In genomic region chr1:39564603-39565002, GRCm38 (mm10) we compare ENCODE assay signal across 14 mouse cellular contexts.
"Had no signal": no experiment of that assay in that cellular context is flagged by ENCODE, and none has a peak within 500 bp of the region (broad histone marks: within the 10 kb centered on the region; RNA-seq: fewer than 3 reads in every experiment).

No protein-coding gene starts in this region.

- H3K27ac ChIP-seq: limb, embryonic 13.5 days; liver, embryonic 15.5 days; midbrain, embryonic 10.5 days had no signal

- H3K9ac ChIP-seq: limb, embryonic 13.5 days; liver, embryonic 15.5 days had no signal

- H3K27me3 ChIP-seq: limb, embryonic 13.5 days; liver, embryonic 15.5 days had no signal

- H3K4me1 ChIP-seq: limb, embryonic 13.5 days; liver, embryonic 15.5 days; midbrain, embryonic 10.5 days had no signal

- ATAC-seq: lung, postnatal 0 days had no signal

- H3K4me2 ChIP-seq: limb, embryonic 13.5 days; liver, embryonic 15.5 days had no signal

- H3K9me3 ChIP-seq: limb, embryonic 13.5 days; liver, embryonic 15.5 days; midbrain, embryonic 10.5 days had no signal

- DNase-seq: kidney, postnatal 10 days; left cerebral cortex, postnatal 4 days; lung, adult 2 months; lung, postnatal 36 days; midbrain, embryonic 14.5 days; right cerebral cortex, postnatal 4 days; spleen, adult 18-20 months; thymus, adult 18-20 months; thymus, postnatal 14 days had no signal

- H3K4me3 ChIP-seq: limb, embryonic 13.5 days; liver, embryonic 15.5 days; midbrain, embryonic 10.5 days; myocyte had no signal
